Mouse (Mus musculus) kidney, adult 8-10 months (tissue): ENCODE results near the gene Adgb.
A peak's percentile ranks its signal among the peaks of the same experiment; 100 is the strongest.
"Not testable (repeated sequence)": the region's sequence is repeated elsewhere in the genome, so short reads cannot be mapped to it uniquely, and the experiment has no call there.

Experiments
- DNase-seq, 2 experiments: peaks; one replicate each; pipeline ENCODE4 v3.0.0; 2022

Adgb gene

DNA sequence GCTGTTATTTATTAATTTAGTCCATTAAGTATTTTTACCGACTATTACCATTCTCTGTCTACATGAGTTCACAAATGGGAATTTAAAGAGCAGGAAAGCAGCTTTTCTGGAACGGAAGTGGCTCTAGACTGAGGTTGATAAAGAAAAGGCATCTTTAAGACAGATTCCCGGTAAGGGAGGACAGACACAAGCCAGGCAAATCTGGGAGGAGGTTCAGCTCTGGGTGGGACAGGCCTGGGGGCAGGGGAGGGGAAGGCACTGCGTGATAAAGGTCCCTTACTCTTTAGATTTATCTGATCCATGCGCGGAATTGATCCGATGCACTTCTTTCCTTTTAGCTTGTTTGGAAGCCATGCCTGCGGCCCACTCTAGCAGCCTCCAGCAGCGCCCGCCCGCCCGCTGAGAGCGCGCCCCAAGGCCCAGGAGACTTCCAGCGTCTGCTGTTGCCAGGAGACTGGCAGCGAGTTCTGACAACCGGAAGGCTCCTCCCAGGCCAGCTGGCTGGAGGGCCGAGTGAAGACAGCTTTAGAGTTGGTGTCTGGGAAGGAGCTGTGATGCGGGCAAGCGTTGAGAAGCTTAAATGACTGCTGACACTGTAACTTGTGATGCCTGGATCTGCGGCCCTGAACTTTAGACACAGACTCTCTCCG is at the start of gene Adgb:
Gene Adgb (minus strand): TSS at position 366 of the 650 bp plus-strand sequence.
- DNase-seq, result peak; percentile 35 to 39

DNA sequence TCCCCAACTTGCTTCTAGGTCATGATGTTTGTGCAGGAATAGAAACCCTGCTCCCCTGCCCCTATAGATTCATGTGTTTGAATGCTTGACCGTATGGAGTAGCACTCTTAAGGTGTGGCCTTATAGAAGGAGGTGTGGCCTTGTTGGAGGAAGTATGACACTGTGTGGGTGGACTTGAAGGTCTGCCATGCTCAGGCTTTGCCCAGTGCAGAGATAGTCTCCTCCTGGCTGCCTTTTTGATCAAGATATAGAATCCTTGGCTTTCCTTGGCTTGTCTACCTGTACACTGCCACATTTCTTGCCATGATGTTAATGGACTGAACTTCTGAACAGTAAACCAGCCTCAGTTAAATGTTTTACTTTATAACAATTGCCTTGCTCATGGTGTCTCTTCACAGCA is 8.0 kb upstream of the Adgb start:
- DNase-seq, result no peak

DNA sequence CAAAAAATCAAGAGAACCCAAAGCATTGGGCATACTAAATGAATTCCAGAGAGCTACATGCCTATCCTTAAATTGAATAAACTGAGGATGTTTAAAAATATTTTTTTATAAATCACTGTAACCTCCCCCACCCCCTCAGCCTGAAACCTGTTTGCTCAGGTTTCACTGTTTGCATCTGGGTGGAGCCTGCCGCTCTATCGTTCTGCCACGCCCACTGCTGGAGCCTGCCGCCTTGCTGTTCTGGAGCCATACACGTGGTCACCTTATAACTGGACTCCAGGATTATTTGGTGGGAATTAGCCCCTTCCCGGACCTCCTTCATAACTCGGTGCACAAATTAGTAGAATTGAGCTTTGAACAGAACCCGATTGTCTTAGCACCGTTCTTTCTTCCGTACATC is 5.3 kb upstream of the Adgb start:
- DNase-seq, result not testable (repeated sequence)

DNA sequence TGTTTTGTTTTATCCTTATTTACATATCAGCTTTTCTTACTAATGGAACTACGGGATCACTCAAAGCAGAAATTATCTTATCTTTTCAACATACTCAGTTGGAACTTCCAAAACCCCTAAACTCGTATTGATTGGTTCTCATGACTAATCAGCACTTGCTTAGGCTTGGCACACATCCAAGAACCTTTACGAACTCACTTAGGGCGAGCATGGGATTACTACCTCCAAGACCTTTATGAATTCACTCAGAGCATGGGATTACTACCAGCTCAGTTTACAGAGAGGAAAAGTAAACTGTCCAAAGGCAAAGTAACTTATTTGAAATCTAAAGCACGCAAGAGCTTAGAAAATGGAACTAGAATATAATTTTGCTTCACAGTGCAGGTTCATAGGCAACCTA is 4.8 kb upstream of the Adgb start:
- DNase-seq, result no peak

DNA sequence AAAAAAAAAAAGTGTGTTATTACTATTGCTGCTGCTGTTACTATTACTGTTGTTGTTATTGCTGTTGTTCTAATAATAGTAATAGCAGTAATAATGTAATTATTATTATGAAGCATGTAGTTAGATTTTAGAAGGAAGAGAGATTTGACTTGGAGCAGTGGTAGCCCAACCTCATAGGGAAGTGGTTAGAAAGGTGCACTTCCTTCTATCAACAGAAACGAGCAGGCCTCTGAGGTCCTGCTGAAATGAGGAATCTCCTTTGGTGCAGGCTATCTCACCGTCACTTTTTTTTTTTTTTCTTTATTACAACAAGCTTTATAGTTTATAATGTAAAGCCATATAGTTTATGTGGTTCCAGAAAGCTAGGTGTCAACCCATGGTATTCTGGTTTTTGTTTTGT is 4.4 kb upstream of the Adgb start:
- no peak for DNase-seq

DNA sequence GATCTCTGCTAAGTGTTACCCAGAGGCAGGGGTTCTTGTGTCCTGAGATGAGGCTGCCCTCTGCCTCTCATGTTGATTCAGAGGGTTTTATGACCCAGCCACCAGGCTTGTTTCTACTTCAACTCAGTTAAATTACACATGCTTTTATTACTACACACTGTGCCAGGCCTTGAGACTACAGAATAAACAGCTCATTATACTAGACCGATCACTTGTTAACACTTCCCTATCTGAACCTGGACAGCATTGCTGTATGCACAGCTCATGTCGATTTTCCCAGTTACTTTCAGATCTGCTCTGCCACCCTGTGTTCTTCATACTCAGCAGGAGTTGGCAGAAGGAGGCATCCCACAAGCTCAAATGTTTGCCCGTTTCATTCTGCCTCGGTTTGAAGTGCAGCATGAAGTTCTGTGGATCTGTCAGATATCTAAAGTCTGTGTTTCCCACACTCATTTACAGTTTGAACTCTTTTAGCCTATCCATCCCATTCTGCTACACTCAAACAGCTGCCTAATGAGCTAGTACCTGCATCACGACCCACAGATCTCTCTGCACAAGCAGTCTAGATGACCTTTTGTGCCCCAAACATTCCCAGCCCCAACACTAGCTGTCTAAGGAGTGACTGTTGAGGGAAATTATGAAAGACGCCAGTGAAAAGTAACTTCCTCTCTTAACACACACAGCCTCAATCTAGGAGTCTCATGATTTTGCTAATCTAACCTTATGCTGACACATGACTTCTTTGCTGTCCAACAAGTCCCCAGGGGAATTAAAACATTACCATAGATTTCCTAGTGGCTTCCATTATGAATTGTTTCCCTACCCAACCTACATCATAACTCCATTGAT is 3.2 kb downstream of the Adgb start:
- DNase-seq, result no peak

DNA sequence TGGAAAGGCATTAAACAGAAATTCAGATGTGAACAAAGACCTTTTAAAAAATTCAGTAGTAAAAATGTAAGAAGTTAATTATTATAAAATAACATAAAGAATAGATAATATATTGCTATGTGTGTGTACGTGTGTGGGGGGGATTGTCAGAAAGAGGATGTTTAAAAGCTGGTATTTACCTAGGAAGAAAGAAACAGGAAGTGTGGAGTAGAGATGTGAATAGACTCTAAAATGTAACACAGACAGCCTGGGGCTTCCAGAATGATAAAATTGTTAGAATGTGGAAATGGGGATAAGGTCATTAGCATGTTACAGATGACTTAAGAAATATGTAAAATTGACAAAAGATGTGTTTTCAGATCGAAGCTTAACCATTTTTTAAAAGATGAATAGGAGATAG is 12.0 kb downstream of the Adgb start:
- no peak for DNase-seq

DNA sequence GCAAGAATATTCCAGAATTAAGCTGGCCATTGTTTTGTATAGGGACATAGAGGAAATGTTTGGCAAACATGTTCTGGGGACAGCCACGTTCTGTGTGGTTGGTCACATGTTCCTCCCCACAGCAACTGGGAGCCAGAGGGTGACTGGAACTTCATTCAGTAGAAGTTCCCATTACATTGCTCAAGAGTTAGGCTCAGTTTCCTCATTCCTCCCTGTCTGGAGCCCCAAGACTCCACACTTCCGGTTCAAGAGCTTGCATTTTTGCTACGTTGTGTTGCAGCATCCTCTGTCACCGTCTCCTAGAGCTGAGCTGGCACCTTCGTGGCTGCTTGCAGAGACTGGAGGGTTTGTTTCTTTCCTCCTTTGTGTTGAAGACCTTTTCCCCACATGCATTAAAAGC is 15.1 kb downstream of the Adgb start:
- DNase-seq, result no peak

DNA sequence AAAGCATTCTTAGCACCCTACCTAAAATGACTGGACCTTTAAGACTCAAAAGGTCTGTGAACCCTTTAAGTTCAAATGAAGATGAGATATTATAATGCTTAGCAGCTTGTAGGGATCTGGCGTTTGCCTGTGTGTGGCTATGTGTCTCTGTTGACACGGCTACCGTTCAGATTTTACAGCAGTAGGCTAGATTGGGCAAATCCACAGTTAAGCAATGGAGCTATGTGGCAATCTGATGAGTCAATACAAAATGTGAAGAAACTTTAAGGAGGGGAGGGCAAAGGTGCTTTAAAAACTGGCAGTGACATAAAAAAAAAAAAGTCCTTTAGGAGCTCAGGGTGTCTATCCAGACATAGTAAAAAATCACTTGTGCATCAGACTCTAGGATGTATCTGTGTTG is 23.1 kb downstream of the Adgb start:
- no peak for DNase-seq

DNA sequence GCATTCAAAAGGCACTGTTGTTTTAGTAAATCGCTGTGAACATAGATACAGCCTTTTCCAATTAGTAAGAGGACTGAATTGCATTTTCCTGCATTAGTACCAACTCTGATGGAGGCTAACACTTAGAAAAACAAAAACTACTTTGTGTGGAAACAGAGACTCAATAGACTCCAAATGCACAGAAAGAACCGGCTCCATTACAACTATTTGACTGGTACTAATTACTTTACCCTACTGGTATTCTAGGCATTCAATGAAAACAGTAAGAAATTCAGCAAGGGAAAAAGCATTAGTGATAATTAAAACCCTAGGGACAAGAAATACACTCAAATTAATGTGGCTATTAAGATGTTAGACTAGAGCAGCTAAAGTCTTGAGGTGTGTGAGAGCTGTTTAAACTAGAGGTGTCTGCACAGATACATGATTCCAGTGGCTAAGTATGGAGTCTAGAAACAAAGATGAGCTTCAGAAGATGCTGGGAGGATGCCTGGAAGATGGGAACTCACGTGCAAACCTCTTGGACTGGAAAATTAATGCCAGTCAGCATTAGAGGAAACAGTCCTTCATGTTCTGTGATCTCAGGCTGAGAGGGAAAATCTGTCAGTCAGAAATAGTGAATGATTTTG is 27.2 kb downstream of the Adgb start:
- no peak for DNase-seq

DNA sequence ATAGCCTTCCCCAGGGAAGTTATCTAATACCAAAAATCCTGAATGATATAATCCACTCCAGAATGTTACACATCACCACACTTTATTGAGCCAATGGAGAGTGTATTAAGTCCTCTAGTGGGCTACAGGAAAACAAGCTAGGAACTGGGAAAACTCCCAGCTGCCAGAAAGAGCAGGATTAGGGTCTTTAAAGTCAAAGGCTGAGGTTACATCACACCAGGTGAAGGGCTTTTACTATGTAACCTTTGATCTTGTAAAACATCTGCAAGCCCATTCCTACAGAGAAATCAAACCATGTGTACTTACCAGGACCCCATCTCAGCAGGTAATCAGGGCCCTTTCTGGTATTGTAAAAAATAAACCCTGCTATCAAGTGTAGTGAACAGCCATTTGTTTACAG is 28.6 kb downstream of the Adgb start:
- DNase-seq, result no peak

DNA sequence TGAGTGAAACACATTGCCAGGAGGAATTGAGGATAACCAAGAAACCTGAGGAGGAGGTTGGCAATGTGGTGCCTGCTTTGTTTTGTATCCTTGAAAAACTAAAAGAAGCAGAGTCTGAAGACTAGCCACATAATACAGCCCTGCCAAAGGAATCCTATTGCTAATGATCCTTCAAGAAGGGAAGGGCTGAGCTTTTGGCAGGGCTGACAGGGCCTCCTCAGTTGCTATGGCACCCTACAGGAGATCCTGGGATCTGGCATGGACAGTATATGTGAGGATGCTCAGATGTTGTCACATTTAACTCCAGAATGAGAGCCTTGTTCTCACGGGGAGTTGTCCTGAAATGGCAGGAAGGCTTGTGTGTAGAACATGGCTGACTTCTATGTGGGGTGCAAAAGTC is 37.1 kb downstream of the Adgb start:
- DNase-seq, result no peak

DNA sequence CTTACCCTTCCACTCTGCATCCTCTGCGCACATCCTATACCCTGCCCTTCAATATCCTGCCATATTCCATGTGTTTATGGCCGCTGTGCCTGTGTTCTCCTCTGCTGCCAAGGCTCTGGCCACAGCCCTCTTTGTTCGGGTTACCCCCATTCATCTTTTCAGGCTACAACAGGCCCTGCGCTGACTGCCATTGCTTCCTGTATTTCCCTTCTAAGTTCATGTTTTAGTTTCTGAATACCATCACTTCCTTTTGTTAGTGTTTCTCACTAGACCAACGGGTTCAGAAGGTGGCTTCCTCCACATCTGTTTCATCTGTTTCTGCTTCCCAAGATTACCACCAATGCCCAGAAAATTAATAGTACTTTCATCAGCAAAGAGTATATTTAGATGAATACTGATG is 42.5 kb downstream of the Adgb start:
- DNase-seq, result no peak

DNA sequence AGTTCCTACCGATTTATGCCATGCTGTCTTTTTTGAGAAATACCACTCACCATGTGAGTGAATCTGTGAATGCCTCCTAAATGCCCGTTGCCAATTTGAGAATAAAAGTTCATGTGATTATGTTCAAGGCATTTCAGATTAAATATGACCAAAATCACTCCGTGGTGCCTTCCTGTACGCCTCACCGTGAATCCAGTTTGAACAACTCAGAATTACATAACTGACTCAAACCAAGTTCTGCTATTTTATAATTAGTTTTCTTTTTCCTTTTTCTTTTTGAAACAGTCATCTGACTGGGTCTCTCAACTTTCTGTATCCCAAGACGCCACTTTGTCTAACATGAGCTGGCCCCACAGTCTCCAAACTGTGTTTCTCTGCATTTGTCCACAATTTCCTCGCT is 43.1 kb downstream of the Adgb start:
- no peak for DNase-seq

DNA sequence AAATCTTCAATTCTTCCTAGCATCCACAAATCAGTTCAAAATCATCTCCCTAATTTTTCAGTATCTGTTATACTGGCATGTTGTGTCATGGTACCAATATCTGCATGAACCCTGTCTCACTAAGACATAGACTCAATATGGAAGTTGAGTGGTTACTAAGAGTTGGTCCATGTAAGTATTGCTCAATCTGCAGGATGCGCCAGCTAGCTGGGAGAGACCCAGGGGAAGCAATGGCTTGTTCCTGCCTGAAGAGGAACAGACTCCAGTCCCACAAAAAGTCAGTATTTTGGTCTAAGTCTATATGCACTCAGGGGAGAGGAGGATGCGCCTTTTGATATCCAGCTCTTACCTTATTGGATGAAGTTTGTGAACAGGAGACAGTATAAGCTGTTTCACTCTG is 47.7 kb downstream of the Adgb start:
- DNase-seq, result no peak

DNA sequence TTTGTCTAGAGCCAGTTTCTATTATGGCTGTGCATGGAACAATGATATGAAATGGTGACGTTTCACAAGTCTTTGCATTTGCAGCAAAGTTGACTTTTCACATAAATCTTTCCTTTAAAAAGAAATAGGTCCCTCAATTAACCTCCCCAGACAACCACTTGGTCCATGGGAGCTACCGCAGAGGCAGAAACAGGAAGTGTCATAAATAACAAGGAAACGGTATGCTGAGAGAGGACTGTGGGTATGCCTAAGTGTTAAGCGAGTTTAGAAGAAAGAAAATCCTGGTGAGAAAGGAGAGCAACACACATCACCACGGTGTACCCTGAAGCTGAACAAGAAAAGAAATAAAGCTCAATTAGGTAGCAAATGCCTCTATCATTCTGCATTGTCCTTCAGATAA is 61.1 kb downstream of the Adgb start:
- DNase-seq, result no peak

DNA sequence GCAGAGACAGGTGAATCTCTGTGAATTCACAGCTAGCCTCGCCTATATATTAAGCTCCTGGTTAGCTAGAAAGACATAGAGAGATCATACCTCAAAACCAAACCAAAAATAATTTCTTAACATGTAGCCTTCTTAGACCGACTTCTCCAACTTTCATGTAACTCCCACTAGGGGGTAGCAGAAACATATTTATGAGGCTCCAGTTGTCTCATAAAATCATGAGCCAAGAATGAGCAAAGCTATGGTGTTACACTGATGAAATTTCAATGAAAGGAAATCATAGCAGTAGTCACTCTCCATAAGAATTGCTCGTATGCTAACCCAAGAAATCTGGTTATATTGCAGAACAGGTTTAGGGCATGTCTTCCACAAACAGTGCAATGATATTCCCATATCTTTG is 64.0 kb downstream of the Adgb start:
- DNase-seq, result peak in 1 of 2 experiments; percentile 40

DNA sequence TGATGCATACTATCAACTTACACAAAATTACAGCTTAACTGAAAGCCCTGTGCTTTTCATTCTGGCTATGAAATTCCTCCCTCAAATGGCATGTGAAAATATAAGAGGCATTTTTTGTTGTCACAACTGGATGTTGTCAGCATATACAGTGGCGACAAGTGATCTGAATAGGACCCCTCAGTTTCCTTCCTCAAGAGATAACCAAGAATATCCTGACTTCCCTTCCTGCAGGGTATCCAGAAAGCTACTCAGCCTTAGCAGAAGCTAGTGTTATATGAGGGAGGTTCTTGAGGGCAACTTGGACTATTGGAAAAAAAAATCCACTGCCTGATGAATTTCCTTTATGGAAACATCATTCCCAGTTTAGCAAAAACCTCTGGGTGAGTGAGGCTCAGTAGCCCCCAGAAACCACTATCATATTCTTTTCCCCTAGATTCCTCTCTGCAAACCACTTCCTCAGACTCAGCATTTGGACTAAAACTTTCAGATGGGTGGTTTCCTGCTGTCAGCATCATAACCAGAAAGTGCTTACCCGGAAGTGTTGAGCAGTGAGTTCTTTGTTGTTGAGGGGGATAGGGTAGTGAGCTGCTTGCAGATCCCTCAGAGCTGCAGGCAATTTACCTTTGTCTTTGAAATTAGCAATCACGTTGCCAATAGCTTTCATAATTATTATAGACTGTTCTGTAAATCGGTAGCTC is 76.2 kb downstream of the Adgb start:
- no peak for DNase-seq

DNA sequence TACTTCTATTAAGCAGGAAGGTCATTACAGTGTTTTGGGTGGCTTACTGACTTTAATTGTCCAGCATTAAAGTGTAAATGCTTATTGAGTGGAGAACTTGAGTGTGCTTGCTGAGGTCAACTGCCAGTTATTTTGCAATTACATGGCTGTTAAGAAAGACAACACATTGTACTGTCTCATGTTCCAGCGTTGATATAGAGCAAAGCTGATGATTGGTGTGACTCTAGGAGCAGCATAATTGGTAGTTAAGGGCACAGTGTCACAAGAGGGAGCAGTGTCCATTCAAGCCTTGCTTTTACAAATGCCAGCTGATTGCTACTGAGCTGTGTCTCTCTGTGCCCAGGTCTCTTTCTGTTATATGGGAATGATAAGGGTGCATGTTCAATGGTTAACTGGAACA is 97.5 kb downstream of the Adgb start:
- no peak for DNase-seq

DNA sequence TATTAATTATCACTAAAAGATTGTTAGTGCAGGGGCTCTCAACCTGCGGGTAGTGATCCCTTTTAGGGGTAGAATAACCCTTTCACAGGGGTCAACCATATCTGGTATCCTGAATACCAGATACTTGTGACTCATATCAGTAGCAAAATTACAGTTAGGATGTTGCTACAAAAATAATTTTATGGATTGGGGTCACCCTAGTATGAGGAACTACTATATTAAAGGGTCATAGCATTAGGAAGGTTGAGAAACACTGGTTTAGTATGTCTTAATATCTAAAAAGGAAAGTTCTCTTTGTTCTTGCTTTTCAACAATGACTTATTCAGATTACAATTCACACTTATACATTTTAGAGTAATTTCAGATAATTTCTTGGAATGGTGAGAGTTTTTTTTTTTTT is 108.1 kb downstream of the Adgb start:
- DNase-seq, result no peak

DNA sequence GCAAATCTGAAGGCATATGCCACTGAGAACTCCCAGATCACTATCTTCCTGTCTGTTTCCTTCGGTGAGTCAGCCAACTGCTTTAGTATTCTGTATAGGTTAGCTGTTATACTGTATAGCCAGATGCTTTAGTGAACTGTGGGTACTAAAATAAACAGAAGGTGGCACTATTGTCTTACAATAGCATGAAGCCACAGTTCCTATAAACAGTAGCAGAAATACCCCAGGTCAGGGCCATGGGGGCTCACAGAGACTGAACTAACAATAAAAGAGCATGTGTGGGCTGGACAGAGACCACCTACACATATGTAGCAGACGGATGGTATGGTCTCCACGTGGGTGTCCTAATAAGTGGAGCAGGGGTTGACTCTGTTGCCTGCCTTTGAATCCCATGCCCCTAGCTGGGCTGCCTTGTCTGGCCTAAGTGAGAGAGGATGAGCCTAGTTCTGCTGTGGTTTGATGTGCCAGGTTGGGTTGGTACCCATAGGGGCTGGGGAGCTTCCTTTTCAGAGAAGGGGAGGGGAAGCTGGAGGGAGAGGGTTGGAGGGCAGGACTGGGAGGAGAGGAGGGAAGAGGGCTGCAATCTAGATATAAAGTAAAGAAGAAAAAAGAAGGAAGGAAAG is 116.4 kb downstream of the Adgb start:
- peak; percentile 3 to 8 for DNase-seq

DNA sequence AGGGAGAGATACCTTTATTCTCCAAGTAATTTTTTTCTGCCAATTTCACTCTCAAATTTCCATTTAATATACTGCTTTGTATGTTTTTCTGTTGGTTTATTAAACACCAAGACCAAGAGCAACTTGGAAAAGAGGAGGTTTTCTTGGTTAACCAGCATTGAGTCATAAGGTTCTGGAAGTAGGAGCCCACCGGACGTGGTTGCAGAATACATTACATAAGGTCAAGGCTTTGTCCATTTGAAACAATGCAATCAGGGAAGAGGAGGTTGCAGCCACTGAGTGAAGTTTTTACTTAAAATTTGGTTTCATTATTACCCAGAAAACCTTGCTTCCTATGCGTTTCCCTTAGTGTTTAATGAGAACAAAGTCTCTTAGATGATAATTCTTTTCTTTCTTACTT is 119.9 kb downstream of the Adgb start:
- DNase-seq, result no peak

DNA sequence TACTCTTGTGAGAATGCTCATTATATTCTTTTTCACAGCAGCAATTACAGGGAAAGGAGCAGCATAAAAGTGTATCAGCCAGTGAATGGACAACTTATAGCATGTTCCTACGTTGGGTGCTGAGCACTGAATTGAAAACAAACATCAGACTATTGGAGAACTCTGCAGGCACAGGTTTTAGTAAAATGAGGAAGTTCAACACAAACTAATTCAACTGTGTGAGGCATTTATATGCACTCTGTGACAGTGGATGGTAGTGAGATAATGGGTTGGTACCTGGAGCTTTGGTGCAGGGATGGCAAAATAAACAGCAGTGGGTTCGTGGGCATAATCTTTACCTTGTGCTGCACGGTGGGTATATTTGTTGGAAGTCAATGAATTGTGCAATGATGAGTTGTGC is 121.6 kb downstream of the Adgb start:
- DNase-seq, result no peak
